Mouse (Mus musculus) neural tube, embryonic 13.5 days (tissue): ENCODE results near the gene Pde7b. TPM values are rescaled to one million over a fixed set of nuclear protein-coding genes. Genes with fewer than 3 reads are reported as not detected.
A peak's percentile ranks its signal among the peaks of the same experiment; 100 is the strongest.

Experiments
- ATAC-seq: fragments of 200-750 bp; cut with Nextera tagmentation; 2 replicates; pipeline ENCODE4 v1.8.0; 2017; ENCODE audit warnings: low read depth, mild to moderate bottlenecking, moderate TSS enrichment, moderate library complexity
- H3K27ac ChIP-seq: fragments of 300-500 bp; sonication (generic); replicated peaks from 2 replicates; pipeline ENCODE4 v1.5.1; 2015; ENCODE audit warnings: moderate library complexity, mild to moderate bottlenecking, inconsistent platforms
- H3K27me3 ChIP-seq: fragments of 300-500 bp; sonication (generic); 2 replicates; pipeline ENCODE4 v1.6.1; 2015; ENCODE audit warnings: mild to moderate bottlenecking, inconsistent platforms
- H3K36me3 ChIP-seq: fragments of 300-500 bp; sonication (generic); 2 replicates; pipeline ENCODE4 v1.6.1; 2015; ENCODE audit warnings: mild to moderate bottlenecking, inconsistent platforms
- H3K4me1 ChIP-seq: fragments of 300-500 bp; sonication (generic); replicated peaks from 2 replicates; pipeline ENCODE4 v1.6.1; 2015; ENCODE audit warnings: inconsistent platforms
- H3K4me2 ChIP-seq: fragments of 300-500 bp; sonication (generic); 2 replicates; pipeline ENCODE4 v1.6.1; 2015; ENCODE audit warnings: inconsistent platforms, mild to moderate bottlenecking, moderate library complexity
- H3K4me3 ChIP-seq: fragments of 300-500 bp; sonication (generic); 2 replicates; pipeline ENCODE4 v1.5.1; 2015; ENCODE audit warnings: mild to moderate bottlenecking, inconsistent platforms
- H3K9ac ChIP-seq: fragments of 300-500 bp; sonication (generic); 2 replicates; pipeline ENCODE4 v1.6.1; 2015; ENCODE audit warnings: moderate library complexity, mild to moderate bottlenecking, inconsistent platforms
- H3K9me3 ChIP-seq: fragments of 300-500 bp; sonication (generic); 2 replicates; pipeline ENCODE4 v1.6.1; 2016; ENCODE audit warnings: inconsistent platforms
- WGBS: fragments of 180-500 bp; shearing (Covaris S2); methylation state at CpG from one replicate; pipeline ENCODE4 v1.1.7; 2015; 5-methylcytosine and 5-hydroxymethylcytosine counted together
- polyA plus RNA-seq: library from polyadenylated mRNA; unstranded; fragments of >200 nt; fragmentation: Nextera tagmentation; extraction: Ambion mirVana; gene quantifications from 2 replicates; pipeline ENCODE4 v1.2.1, GENCODE M21; 2015

Pde7b gene
- polyA plus RNA-seq, 1 experiment from 2014 or later = 2.0 TPM

GRCm38 (mm10) chr10:20571521-20571920 lies 153.4 kb downstream of the Pde7b start:
- WGBS = 83% methylated on average over 2 of the region's 2 CpGs
- Histone ChIP-seq H3K27me3 (no peaks in the 10 kb centered on the region), H3K9ac (no peak overlapping the region), H3K4me1 (no peaks in the 10 kb centered on the region), H3K27ac (no peak overlapping the region), H3K9me3 (no peaks in the 10 kb centered on the region), H3K4me3 (no peak overlapping the region), H3K4me2 (no peak overlapping the region), H3K36me3 (no peaks in the 10 kb centered on the region)
- no peak for ATAC-seq

GRCm38 (mm10) chr10:20568630-20569029 lies 156.2 kb downstream of the Pde7b start:
- WGBS = 84% methylated on average over 6 of the region's 6 CpGs
- H3K4me3 ChIP-seq = no peak overlapping the region
- no peaks in the 10 kb centered on the region for H3K4me1 ChIP-seq
- H3K36me3 ChIP-seq = no peaks in the 10 kb centered on the region
- no peaks in the 10 kb centered on the region for H3K27me3 ChIP-seq
- no peaks in the 10 kb centered on the region for H3K9me3 ChIP-seq
- no peak overlapping the region for H3K4me2 ChIP-seq
- ATAC-seq = no peak
- no peak overlapping the region for H3K9ac ChIP-seq
- no peak overlapping the region for H3K27ac ChIP-seq

- Histone ChIP-seq H3K27me3 (no peaks in the 10 kb centered on the region), H3K27ac (no peak overlapping the region), H3K9ac (no peak overlapping the region), H3K36me3 (no peaks in the 10 kb centered on the region), H3K4me2 (no peak overlapping the region), H3K9me3 (no peaks in the 10 kb centered on the region), H3K4me3 (no peak overlapping the region), H3K4me1 (no peaks in the 10 kb centered on the region)
- WGBS = 88% methylated on average over 5 of the region's 5 CpGs
- no peak for ATAC-seq
Observed at GRCm38 (mm10) chr10:20567684-20568236, 157.1 kb downstream of the Pde7b start.

GRCm38 (mm10) chr10:20556477-20556876 lies 168.4 kb downstream of the Pde7b start:
- ATAC-seq = no peak
- Histone ChIP-seq H3K36me3 (no peaks in the 10 kb centered on the region), H3K4me2 (no peak overlapping the region), H3K9ac (no peak overlapping the region), H3K27ac (no peak overlapping the region), H3K4me3 (no peak overlapping the region), H3K4me1 (no peaks in the 10 kb centered on the region), H3K9me3 (no peaks in the 10 kb centered on the region), H3K27me3 (no peaks in the 10 kb centered on the region)
- WGBS = 75% methylated on average over 7 of the region's 7 CpGs

- Histone ChIP-seq H3K36me3 (no peaks in the 10 kb centered on the region), H3K27ac (no peak overlapping the region), H3K9ac (no peak overlapping the region), H3K4me1 (peaks cover 22% of the 10 kb centered on the region), H3K9me3 (no peaks in the 10 kb centered on the region), H3K4me2 (no peak overlapping the region), H3K4me3 (no peak overlapping the region), H3K27me3 (no peaks in the 10 kb centered on the region)
- ATAC-seq = no peak
Observed at GRCm38 (mm10) chr10:20551341-20551740, 173.5 kb downstream of the Pde7b start.

- no peak overlapping the region for H3K4me2 ChIP-seq
- H3K9ac ChIP-seq = no peak overlapping the region
- no peak overlapping the region for H3K4me3 ChIP-seq
- H3K4me1 ChIP-seq = peaks cover 26% of the 10 kb centered on the region
- WGBS = 66% methylated on average over 3 of the region's 3 CpGs
- no peaks in the 10 kb centered on the region for H3K36me3 ChIP-seq
- no peaks in the 10 kb centered on the region for H3K9me3 ChIP-seq
- ATAC-seq = no peak
- no peaks in the 10 kb centered on the region for H3K27me3 ChIP-seq
- no peak overlapping the region for H3K27ac ChIP-seq
Observed at GRCm38 (mm10) chr10:20550771-20551170, 174.1 kb downstream of the Pde7b start.

- Histone ChIP-seq H3K4me3 (no peak overlapping the region), H3K27me3 (no peaks in the 10 kb centered on the region), H3K4me1 (peaks cover 26% of the 10 kb centered on the region), H3K4me2 (no peak overlapping the region), H3K27ac (no peak overlapping the region), H3K36me3 (no peaks in the 10 kb centered on the region), H3K9me3 (no peaks in the 10 kb centered on the region), H3K9ac (no peak overlapping the region)
- no peak for ATAC-seq
- WGBS = 68% methylated on average over 5 of the region's 5 CpGs
Observed at GRCm38 (mm10) chr10:20550161-20550560, 174.7 kb downstream of the Pde7b start.

- ATAC-seq = peak; percentile 64
- Histone ChIP-seq H3K9me3 (no peaks in the 10 kb centered on the region), H3K4me2 (peak overlapping the region; percentile 57), H3K4me1 (peaks cover 26% of the 10 kb centered on the region), H3K27me3 (no peaks in the 10 kb centered on the region), H3K27ac (peak overlapping the region; percentile 76), H3K36me3 (no peaks in the 10 kb centered on the region), H3K9ac (peak overlapping the region; percentile 64; the same call in 1 of the 2 replicates), H3K4me3 (peak overlapping the region; percentile 40)
- 14% methylated on average over 13 of the region's 13 CpGs for WGBS
Observed at GRCm38 (mm10) chr10:20548833-20549710, 175.8 kb downstream of the Pde7b start.

- peak overlapping the region; percentile 64 for H3K9ac ChIP-seq
Observed at GRCm38 (mm10) chr10:20547951-20548551, 176.8 kb downstream of the Pde7b start.

GRCm38 (mm10) chr10:20543121-20543520 lies 181.8 kb downstream of the Pde7b start:
- no peaks in the 10 kb centered on the region for H3K9me3 ChIP-seq
- 72% methylated on average over 3 of the region's 3 CpGs for WGBS
- H3K27me3 ChIP-seq = no peaks in the 10 kb centered on the region
- no peak overlapping the region for H3K9ac ChIP-seq
- no peak overlapping the region for H3K27ac ChIP-seq
- H3K4me2 ChIP-seq = no peak overlapping the region
- H3K36me3 ChIP-seq = no peaks in the 10 kb centered on the region
- peaks cover 19% of the 10 kb centered on the region for H3K4me1 ChIP-seq
- no peak for ATAC-seq
- no peak overlapping the region for H3K4me3 ChIP-seq

More at GRCm38 (mm10) chr10:20547951-20548551, 176.8 kb downstream of the Pde7b start:
- Histone ChIP-seq H3K4me1 (peaks cover 34% of the 10 kb centered on the region), H3K27me3 (no peaks in the 10 kb centered on the region), H3K9me3 (no peaks in the 10 kb centered on the region), H3K27ac (peak overlapping the region; percentile 76), H3K4me3 (peak overlapping the region; percentile 40), H3K36me3 (no peaks in the 10 kb centered on the region), H3K4me2 (peak overlapping the region; percentile 57)
- WGBS = 3% methylated on average over 19 of the region's 19 CpGs
- ATAC-seq = peak; percentile 66

- no peaks in the 10 kb centered on the region for H3K36me3 ChIP-seq
- H3K4me2 ChIP-seq = no peak overlapping the region
- H3K9ac ChIP-seq = no peak overlapping the region
- no peaks in the 10 kb centered on the region for H3K9me3 ChIP-seq
- no peaks in the 10 kb centered on the region for H3K27me3 ChIP-seq
- 70% methylated on average over 5 of the region's 5 CpGs for WGBS
- H3K27ac ChIP-seq = no peak overlapping the region
- ATAC-seq = no peak
- H3K4me3 ChIP-seq = no peak overlapping the region
- peaks cover 11% of the 10 kb centered on the region for H3K4me1 ChIP-seq
Observed at GRCm38 (mm10) chr10:20533811-20534210, 191.1 kb downstream of the Pde7b start.

GRCm38 (mm10) chr10:20531921-20532320 lies 193.0 kb downstream of the Pde7b start:
- no peak overlapping the region for H3K27ac ChIP-seq
- H3K4me2 ChIP-seq = no peak overlapping the region
- no peaks in the 10 kb centered on the region for H3K27me3 ChIP-seq
- peaks cover 23% of the 10 kb centered on the region for H3K4me1 ChIP-seq
- no peak for ATAC-seq
- H3K4me3 ChIP-seq = no peak overlapping the region
- H3K36me3 ChIP-seq = no peaks in the 10 kb centered on the region
- H3K9ac ChIP-seq = no peak overlapping the region
- no peaks in the 10 kb centered on the region for H3K9me3 ChIP-seq
- WGBS = 82% methylated on average over 5 of the region's 5 CpGs
